Mouse (Mus musculus) ES-E14 (cell line): Measurements from ENCODE around the gene Nudt22.

Experiments used
- CHD2 ChIP-seq: IDR thresholded peaks from 2 replicates; pipeline ENCODE4 v1.6.1; 2014; ENCODE audit warnings: mild to moderate bottlenecking, low read depth, low read length, inconsistent platforms
- HCFC1 ChIP-seq: IDR thresholded peaks from 2 replicates; pipeline ENCODE4 v1.6.1; 2012; ENCODE audit warnings: low read length, inconsistent platforms, borderline replicate concordance; ENCODE audit not compliant: insufficient read depth
- MAFK ChIP-seq: IDR thresholded peaks from 2 replicates; pipeline ENCODE4 v1.6.1; 2014; ENCODE audit warnings: mild to moderate bottlenecking, low read depth, low read length, inconsistent platforms; ENCODE audit not compliant: insufficient read depth
- ZNF384 ChIP-seq: IDR thresholded peaks from 2 replicates; pipeline ENCODE4 v1.6.1; 2012; ENCODE audit warnings: low read depth, low read length, inconsistent platforms

DNA sequence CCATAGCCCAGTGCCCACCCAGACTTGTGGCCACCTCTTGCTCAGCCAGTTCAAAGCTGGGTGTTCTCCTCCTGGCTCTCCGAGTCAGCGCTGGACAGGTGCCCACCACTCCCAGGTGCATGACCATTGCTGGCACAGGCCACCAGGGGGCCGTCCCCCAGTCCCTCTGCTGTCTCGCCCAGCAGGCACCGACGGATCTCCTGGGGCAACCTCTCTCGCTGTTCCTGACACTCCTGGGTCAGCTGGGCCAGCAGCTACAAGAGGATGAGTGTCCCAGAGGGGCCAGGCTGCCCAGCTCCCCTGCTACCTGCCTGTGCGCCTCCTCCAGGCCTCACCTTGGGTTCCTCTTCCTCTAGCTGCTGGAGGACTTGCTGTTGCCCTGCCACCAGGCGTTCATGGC is 41.9 kb downstream of the Nudt22 start:
- TF ChIP-seq MAFK = no peak
- TF ChIP-seq HCFC1 = no peak
- no peak for TF ChIP-seq ZNF384
- TF ChIP-seq CHD2 = no peak
